Mouse (Mus musculus) hindbrain, embryonic 10.5 days (tissue): Measurements from ENCODE around the gene Acsf2. TPM values are rescaled to one million over a fixed set of nuclear protein-coding genes. Genes with fewer than 3 reads are reported as not detected.
"Not testable (repeated sequence)": the region's sequence is repeated elsewhere in the genome, so short reads cannot be mapped to it uniquely, and the experiment has no call there.

ENCODE experiments used
- DNase-seq: peaks from one replicate; pipeline ENCODE4 v3.0.0-alpha.2; 2017; ENCODE audit warnings: low spot score
- H3K27ac ChIP-seq: fragments of 300-500 bp; sonication (generic); 2 replicates; pipeline ENCODE4 v1.5.1; 2016; ENCODE audit warnings: mild to moderate bottlenecking, moderate library complexity
- H3K27me3 ChIP-seq: fragments of 300-500 bp; sonication (generic); 2 replicates; pipeline ENCODE4 v1.6.1; 2016; ENCODE audit warnings: mild to moderate bottlenecking; ENCODE audit not compliant: poor library complexity, insufficient read depth, severe bottlenecking
- H3K36me3 ChIP-seq: fragments of 300-500 bp; sonication (generic); 2 replicates; pipeline ENCODE4 v1.6.1; 2016; ENCODE audit warnings: mild to moderate bottlenecking, moderate library complexity
- H3K4me1 ChIP-seq: fragments of 300-500 bp; sonication (generic); replicated peaks from 2 replicates; pipeline ENCODE4 v1.6.1; 2016; ENCODE audit warnings: mild to moderate bottlenecking
- H3K4me3 ChIP-seq: fragments of 300-500 bp; sonication (generic); 2 replicates; pipeline ENCODE4 v1.5.1; 2016; ENCODE audit warnings: mild to moderate bottlenecking, moderate library complexity
- H3K9me3 ChIP-seq: fragments of 300-500 bp; sonication (generic); 2 replicates; pipeline ENCODE4 v1.6.1; 2016; ENCODE audit warnings: mild to moderate bottlenecking, moderate library complexity
- WGBS: fragments of 180-500 bp; shearing (Covaris S2); methylation state at CpG from one replicate; pipeline ENCODE4 v1.1.7; 2016; 5-methylcytosine and 5-hydroxymethylcytosine counted together
- polyA plus RNA-seq: library from polyadenylated mRNA; unstranded; fragments of >200 nt; fragmentation: Nextera tagmentation; extraction: Ambion mirVana; gene quantifications from 2 replicates; pipeline ENCODE4 v1.2.1, GENCODE M21; 2016

Gene Acsf2
- 3.7 and 4.5 TPM in 2 replicates for polyA plus RNA-seq

- Histone ChIP-seq H3K36me3 (0 out of 2 replicates have a peak, but pooled peaks cover 4% of the 10 kb centered on the region), H3K27ac (peak within 1 kb of the TSS; percentile 81), H3K27me3 (peaks cover 19% of the 10 kb centered on the region; the same call in 1 of the 2 replicates), H3K9me3 (no peaks in the 10 kb centered on the region), H3K4me1 (peaks cover 26% of the 10 kb centered on the region), H3K4me3 (peak within 1 kb of the TSS; percentile 56)
- WGBS, result 2% methylated on average over 52 of the region's 52 CpGs
- DNase-seq, result peak; percentile 89
Measured at GRCm38 (mm10) chr11:94601321-94602281, at the start of gene Acsf2. TSS of gene Acsf2 (minus strand) at chr11:94601871.

GRCm38 (mm10) chr11:94651241-94651640 lies 49.6 kb upstream of the Acsf2 start:
- not testable (repeated sequence) for H3K27ac ChIP-seq, H3K9me3 ChIP-seq, DNase-seq, H3K27me3 ChIP-seq, H3K4me3 ChIP-seq
- 91% methylated on average over 7 of the region's 7 CpGs for WGBS
- peaks cover 18% of the 10 kb centered on the region for H3K4me1 ChIP-seq
- peaks cover 62% of the 10 kb centered on the region for H3K36me3 ChIP-seq

- peaks cover 96% of the 10 kb centered on the region for H3K36me3 ChIP-seq
- H3K4me1 ChIP-seq, result no peaks in the 10 kb centered on the region
- H3K9me3 ChIP-seq, result no peaks in the 10 kb centered on the region
- H3K27me3 ChIP-seq, result no peaks in the 10 kb centered on the region
- no peak for DNase-seq
- no peak overlapping the region for H3K27ac ChIP-seq
- 94% methylated on average over 4 of the region's 4 CpGs for WGBS
- no peak overlapping the region for H3K4me3 ChIP-seq
Measured at GRCm38 (mm10) chr11:94646457-94646856, 44.8 kb upstream of the Acsf2 start.

GRCm38 (mm10) chr11:94644461-94645219 lies 43.0 kb upstream of the Acsf2 start:
- H3K4me3 ChIP-seq, result no peak overlapping the region
- no peak for DNase-seq
- no peaks in the 10 kb centered on the region for H3K27me3 ChIP-seq
- H3K9me3 ChIP-seq, result no peaks in the 10 kb centered on the region
- H3K27ac ChIP-seq, result no peak overlapping the region
- H3K36me3 ChIP-seq, result peaks cover 98% of the 10 kb centered on the region
- no peaks in the 10 kb centered on the region for H3K4me1 ChIP-seq
- WGBS, result 89% methylated on average over 8 of the region's 8 CpGs

GRCm38 (mm10) chr11:94634431-94634830 lies 32.8 kb upstream of the Acsf2 start:
- Histone ChIP-seq H3K4me1 (peaks cover 15% of the 10 kb centered on the region), H3K9me3 (no peaks in the 10 kb centered on the region), H3K27me3 (no peaks in the 10 kb centered on the region), H3K27ac (no peak overlapping the region), H3K36me3 (peaks cover 83% of the 10 kb centered on the region), H3K4me3 (no peak overlapping the region)
- WGBS, result 92% methylated on average over 5 of the region's 5 CpGs
- DNase-seq, result no peak

GRCm38 (mm10) chr11:94632988-94633387 lies 31.3 kb upstream of the Acsf2 start:
- Histone ChIP-seq H3K27ac (no peak overlapping the region), H3K4me3 (no peak overlapping the region), H3K36me3 (peaks cover 69% of the 10 kb centered on the region), H3K4me1 (peaks cover 15% of the 10 kb centered on the region), H3K27me3 (no peaks in the 10 kb centered on the region), H3K9me3 (no peaks in the 10 kb centered on the region)
- WGBS, result 92% methylated on average over 8 of the region's 8 CpGs
- no peak for DNase-seq

- Histone ChIP-seq H3K4me3 (no peak overlapping the region), H3K9me3 (no peaks in the 10 kb centered on the region), H3K36me3 (peaks cover 58% of the 10 kb centered on the region), H3K27ac (no peak overlapping the region), H3K27me3 (no peaks in the 10 kb centered on the region), H3K4me1 (peaks cover 15% of the 10 kb centered on the region)
- DNase-seq, result no peak
- WGBS, result 96% methylated on average over 5 of the region's 5 CpGs
Measured at GRCm38 (mm10) chr11:94631969-94632368, 30.3 kb upstream of the Acsf2 start.

- WGBS, result 16% methylated on average over 26 of the region's 26 CpGs
- peaks cover 15% of the 10 kb centered on the region for H3K4me1 ChIP-seq
- H3K27ac ChIP-seq, result peak overlapping the region; percentile 91
- DNase-seq, result peak; percentile 28
- H3K4me3 ChIP-seq, result peak overlapping the region; percentile 75
- H3K27me3 ChIP-seq, result no peaks in the 10 kb centered on the region
- peaks cover 43% of the 10 kb centered on the region for H3K36me3 ChIP-seq
- no peaks in the 10 kb centered on the region for H3K9me3 ChIP-seq
Measured at GRCm38 (mm10) chr11:94630199-94631011, 28.7 kb upstream of the Acsf2 start.

- peaks cover 37% of the 10 kb centered on the region for H3K36me3 ChIP-seq
- DNase-seq, result no peak
- H3K4me1 ChIP-seq, result peaks cover 15% of the 10 kb centered on the region
- WGBS, result under 1% methylated on average over 27 of the region's 28 CpGs
- H3K27ac ChIP-seq, result peak overlapping the region; percentile 91
- H3K4me3 ChIP-seq, result peak overlapping the region; percentile 75
- H3K27me3 ChIP-seq, result no peaks in the 10 kb centered on the region
- no peaks in the 10 kb centered on the region for H3K9me3 ChIP-seq
Measured at GRCm38 (mm10) chr11:94629884-94630198, 28.2 kb upstream of the Acsf2 start.

GRCm38 (mm10) chr11:94629199-94629883 lies 27.7 kb upstream of the Acsf2 start, which contains the start of gene Lrrc59:
TSS of gene Lrrc59 (plus strand) at chr11:94629767.
- Histone ChIP-seq H3K4me1 (peaks cover 15% of the 10 kb centered on the region), H3K4me3 (peak within 1 kb of the TSS; percentile 75), H3K36me3 (peaks cover 32% of the 10 kb centered on the region), H3K9me3 (no peaks in the 10 kb centered on the region), H3K27ac (peak within 1 kb of the TSS; percentile 91), H3K27me3 (no peaks in the 10 kb centered on the region)
- peak; percentile 96 for DNase-seq
- WGBS, result 7% methylated on average over 41 of the region's 41 CpGs

GRCm38 (mm10) chr11:94622162-94622561 lies 20.5 kb upstream of the Acsf2 start:
- no peak overlapping the region for H3K27ac ChIP-seq
- H3K4me3 ChIP-seq, result no peak overlapping the region
- H3K4me1 ChIP-seq, result no peaks in the 10 kb centered on the region
- H3K36me3 ChIP-seq, result no peaks in the 10 kb centered on the region
- 85% methylated on average over 2 of the region's 2 CpGs for WGBS
- H3K9me3 ChIP-seq, result no peaks in the 10 kb centered on the region
- no peaks in the 10 kb centered on the region for H3K27me3 ChIP-seq
- DNase-seq, result no peak

GRCm38 (mm10) chr11:94621458-94621852 lies 19.8 kb upstream of the Acsf2 start:
- Histone ChIP-seq H3K4me3 (no peak overlapping the region), H3K27ac (no peak overlapping the region), H3K36me3 (no peaks in the 10 kb centered on the region), H3K4me1 (no peaks in the 10 kb centered on the region), H3K27me3 (no peaks in the 10 kb centered on the region), H3K9me3 (no peaks in the 10 kb centered on the region)
- DNase-seq, result no peak
